Mouse (Mus musculus) Muller cell, postnatal 12 days (primary cell): ENCODE data around the gene Abca4.
A peak's percentile ranks its signal among the peaks of the same experiment; 100 is the strongest.
"Not testable (repeated sequence)": the region's sequence is repeated elsewhere in the genome, so short reads cannot be mapped to it uniquely, and the experiment has no call there.

Experiments used
- DNase-seq: peaks from one replicate; pipeline ENCODE4 v3.0.0-alpha.2; 2015; ENCODE audit errors: inconsistent ontology term

The Abca4 gene

DNA sequence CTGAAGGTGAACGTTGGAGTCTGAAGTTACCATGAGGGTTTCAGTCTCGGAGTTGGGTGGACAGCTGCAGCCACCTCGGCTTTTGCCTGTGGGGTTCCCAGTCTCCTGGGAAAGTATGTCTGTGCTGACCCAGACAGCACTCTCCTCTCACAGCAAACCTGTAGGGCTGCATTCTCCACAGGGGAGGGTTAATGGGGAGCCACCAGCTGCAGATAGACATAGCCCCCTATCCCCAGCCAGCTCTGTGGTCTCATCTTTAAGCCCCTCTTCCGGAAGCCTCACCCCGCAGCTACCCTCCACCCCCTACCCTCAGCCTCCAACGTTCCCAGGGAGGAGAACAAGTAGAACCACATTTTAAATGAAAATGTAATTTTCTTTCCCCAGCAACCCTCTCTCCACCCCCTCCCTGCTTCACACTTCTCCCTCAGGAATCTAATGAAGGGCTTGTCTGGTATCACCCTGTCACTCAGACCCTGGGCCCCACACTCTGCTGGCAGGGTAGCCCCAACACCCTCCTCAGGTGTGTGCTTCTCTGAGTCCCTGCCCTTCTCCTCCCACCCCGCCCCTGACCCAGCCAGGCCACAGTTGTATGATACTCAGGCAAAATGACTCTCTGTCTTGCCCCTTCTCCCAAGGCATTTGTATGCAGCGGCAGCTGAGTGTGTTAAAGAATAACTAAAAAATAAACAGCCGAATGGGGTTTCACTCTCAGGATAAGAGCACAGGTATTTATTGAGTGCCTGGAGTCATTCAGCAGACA, 14.4 kb downstream of the Abca4 start:
- DNase-seq, result no peak

DNA sequence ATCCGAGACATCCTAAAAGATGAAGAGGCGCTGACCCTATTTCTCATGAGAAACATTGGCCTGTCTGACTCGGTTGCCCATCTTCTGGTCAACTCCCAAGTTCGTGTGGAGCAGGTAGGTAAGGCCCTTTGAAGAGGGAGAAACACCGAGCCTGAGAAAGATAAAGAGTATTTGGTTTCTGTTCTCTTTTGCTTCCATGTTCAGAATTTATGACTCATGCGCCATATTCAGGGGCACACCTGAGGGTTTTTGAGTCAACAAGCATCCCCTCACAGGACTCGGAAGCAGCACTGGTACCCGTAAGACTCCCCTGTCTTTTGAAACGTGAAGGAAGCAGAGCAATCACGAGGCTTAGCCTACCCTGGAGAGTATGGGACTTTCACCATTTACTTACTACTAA, 18.3 kb downstream of the Abca4 start:
- no peak for DNase-seq

DNA sequence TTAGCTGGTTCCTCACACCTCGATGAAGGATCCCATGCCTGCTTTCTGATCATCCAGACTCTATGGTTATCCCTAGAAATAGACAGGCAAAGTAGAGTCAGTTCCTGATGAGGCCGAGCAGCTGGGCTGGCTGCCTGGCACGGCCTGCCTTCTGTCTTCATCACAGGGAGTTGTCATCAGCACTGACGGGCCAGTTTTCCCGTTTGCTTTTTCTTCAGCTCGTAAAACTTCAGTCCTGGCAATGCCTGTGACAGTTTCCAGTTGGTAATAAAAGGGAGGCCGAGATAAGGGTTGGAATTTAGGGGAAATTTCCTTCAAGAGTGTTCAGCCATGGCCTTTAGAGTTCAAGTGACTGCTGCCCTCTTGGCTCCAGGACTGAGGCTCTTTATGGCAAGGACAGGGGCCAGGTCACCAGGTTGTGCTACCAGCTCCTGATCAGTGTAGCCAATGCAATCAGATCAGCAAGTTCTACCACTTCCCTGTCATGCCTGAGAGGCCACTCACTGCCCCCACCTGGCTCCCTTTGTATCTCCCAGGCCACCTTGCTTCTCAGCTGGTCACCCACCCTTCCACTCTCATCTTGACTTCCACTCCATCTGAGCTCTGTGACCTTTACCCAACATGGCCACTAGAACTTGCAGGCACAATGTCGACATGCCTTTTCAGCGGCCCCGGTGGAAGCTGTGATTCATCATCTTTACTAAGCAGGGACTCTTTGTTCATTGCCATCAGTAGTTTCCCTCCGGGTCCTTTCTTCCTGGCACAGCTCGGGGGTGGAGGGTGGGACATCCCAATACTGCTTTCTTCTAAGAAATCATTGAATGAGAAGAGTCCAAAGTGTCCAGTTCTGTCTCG, 20.5 kb downstream of the Abca4 start:
- DNase-seq, result no peak

DNA sequence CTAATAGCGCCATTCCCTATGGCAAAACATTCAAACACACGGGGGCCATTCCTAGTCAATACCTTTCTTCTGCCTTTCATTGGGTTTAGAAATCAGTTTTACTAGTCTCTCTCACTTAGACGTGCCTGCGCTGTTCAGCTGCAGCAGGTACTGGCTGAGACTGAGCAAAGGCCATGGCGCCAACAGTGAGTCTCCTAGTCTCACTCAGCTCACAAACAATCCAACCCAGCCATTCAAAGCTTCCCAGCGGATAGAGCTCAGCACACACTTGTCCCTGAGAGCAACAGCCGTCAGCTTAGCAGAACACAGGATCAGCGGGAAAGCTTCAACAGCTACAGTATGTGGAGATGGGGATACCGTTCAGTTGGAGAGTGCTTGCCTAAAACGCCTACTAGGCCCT, 27.5 kb downstream of the Abca4 start:
- no peak for DNase-seq

DNA sequence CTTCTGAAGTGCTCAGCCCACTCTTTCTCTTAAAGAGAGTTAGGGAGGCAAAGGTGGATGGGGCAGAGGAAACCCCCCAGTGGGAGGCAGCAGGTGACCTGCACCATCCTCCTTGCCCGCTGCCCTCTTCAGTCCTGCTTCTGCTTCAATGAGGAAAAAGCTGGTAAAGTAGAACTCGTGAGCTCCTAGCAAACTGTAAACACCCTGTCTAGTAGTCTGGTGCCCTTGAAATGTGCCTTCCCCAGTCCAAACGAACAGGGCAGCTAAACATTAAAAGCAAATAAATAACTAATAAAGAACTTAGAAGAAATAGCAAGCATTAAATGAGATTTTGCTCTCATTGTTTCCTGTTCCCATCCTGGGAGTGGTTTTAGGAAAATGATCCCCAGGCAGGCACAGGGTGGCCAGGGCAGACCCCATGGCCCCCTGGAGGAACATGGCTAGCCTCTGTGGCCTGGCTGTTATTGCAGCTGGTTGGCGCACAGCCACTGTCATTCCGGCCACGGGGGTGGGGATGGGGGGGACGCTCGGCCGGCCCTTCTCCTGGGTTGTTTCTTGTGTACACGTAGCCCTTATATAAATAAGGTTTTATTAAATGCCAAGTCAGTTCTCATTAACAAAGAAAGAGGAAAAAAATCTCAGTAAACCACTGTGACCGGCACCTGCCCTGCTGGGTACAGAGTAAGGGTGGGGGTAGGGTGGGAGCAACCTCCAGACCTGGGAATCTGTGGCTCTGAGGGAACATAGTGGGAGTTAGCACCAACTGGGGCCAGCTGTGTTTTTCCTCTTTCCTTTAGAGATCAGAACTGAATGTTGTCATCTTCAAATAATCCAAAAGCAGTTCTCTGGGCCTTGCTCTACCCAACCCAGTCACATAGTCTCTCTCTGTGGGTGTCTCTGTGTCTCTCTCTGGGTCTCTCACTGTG, 28.7 kb downstream of the Abca4 start:
- DNase-seq, result no peak

DNA sequence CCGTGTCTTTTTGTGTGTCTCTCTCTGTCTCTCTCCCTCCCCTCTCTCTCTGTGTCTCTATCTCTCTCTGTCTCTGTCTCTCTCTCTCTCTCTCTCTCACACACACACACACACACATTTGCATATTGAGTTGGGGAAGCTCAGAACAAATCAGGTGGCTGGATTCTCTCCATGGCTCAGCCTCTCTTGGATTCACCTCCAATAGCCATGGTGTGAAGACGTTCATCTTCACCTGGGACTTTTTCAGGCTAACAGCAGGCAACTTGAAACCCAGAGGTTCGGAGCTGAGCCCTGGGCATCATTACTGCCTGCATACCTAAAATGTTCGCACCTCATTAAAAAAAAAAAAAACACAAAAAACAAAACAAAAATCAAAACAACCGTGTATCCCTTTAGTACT, 29.4 kb downstream of the Abca4 start:
- DNase-seq, result no peak

DNA sequence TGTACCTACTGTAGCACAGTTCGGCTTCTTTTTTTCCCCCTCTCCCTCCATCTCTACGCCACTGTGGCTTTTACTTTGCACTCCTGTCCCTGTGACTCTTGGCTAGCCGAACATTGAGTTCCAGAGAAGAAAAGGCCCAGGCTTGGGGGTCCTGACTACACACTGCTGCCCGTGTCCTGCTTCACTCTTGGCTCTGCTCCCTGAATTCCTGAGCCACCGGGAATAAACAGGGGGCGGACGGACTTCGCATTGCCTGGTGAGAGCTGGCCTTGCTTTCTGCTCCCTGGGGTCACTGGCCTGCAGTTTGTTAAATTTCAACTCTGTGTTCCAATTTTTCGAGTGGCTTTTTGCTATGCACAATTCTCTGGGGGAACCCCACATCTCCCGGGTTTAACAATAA, 30.1 kb downstream of the Abca4 start:
- DNase-seq, result peak; percentile 24

DNA sequence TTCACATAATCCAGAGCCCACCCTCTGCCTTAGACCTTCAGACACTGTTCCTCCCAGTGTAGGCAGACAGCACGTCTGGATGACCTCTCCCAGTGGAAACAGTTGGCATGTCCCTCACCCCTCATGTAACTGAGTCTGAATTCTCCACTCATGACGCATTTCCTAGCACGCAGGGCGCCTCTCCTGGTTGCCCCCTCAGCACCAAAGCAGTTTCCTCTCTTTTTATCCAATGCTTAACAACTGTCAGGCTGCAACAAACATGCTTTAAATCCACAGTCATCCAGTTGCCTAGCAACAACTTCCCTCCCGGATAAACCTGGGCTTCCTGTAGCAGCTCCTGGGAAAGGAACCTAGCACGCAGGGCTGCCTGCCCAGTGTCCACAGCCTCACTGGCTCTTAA, 33.9 kb downstream of the Abca4 start:
- peak; percentile 24 for DNase-seq

DNA sequence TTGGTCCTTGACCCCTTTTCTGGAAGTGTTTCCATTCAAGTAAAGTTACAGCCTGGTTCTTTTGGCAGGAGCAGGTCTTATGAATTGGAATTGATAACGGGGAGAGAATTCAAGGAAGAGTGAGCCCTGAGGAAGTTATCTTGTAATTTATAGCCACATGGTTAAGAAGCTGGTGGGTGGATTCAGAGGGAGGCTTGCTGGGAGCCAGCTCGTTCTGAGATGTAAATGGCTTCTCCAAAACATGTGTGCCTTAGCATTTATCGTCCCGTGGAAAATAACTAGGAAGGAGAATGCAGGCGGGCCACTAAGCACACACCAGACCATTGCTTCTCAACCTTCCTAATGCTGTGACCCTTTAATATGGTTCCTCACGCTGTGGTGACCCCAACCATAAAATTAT, 34.9 kb downstream of the Abca4 start:
- DNase-seq, result no peak

DNA sequence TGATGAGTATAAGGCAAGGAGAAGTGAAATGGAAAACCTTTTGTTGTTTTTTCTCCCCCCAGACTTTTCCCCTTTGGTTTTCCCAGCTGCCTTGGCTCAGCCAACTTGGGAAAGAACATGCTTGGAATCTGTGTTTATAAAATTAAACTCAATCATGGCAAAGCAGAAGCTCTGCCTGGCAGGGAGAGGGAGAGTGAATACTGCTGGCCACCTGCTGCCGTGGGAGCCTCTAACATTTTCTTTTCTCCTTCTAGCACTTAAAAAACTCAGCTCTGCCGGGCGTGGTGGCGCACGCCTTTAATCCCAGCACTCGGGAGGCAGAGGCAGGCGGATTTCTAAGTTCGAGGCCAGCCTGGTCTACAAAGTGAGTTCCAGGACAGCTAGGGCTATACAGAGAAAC, 37.4 kb downstream of the Abca4 start:
- DNase-seq, result not testable (repeated sequence)

DNA sequence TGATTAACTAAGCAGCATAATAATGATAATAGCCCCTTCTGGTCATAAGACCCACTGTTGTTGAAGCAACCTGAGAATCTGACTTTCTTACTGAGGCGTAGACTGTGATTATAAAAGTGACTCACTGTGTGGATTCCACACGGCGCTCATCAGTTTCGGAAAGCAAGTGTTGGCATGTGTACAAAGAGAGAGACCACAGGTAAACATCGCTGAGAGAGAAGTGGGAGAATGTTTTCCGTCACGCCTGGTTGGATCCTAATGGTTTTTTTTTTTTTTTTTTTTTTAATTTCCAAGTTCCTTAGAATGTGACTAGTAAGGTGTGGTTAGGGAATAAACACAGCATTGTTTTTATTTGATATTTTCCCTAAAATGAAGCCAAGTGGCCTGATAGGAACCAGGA, 38.1 kb downstream of the Abca4 start:
- DNase-seq, result no peak

DNA sequence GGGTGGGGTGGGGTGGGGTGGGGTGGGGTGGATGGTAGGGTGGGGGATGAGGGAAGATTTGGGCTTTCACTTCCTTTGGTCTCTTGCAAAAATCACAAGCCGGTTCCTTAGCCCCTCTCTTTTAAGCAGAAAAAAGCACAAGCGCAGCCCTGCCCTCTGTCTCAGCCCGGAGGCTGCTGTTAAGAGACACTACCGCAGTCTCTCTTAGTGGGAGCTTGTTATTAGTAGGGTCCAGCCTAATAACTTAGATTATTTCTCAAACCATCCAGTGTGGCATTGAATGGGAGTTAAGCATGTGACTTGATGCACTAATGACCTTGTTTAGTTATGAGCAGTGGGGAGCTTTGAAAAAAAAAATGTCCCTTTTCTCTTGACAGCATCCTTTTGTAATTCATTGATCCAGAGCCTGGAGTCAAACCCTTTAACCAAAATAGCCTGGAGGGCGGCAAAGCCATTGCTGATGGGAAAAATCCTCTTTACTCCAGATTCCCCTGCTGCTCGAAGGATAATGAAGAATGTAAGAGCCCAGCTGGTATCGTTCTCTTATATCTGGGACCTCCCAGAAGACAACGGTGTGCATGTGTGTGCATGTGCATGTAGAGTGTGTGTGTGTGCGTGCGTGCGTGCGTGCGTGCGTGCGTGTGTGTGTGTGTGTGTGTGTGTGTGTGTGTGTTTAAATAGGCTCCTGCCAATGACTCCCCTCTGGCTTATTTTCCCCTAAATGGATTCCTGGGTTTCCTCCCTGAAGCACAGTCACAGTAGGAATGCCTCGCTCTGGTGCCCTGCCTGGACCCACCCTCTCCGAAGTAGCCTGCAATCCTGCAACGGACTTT, 41.1 kb downstream of the Abca4 start:
- peak; percentile 43 for DNase-seq

DNA sequence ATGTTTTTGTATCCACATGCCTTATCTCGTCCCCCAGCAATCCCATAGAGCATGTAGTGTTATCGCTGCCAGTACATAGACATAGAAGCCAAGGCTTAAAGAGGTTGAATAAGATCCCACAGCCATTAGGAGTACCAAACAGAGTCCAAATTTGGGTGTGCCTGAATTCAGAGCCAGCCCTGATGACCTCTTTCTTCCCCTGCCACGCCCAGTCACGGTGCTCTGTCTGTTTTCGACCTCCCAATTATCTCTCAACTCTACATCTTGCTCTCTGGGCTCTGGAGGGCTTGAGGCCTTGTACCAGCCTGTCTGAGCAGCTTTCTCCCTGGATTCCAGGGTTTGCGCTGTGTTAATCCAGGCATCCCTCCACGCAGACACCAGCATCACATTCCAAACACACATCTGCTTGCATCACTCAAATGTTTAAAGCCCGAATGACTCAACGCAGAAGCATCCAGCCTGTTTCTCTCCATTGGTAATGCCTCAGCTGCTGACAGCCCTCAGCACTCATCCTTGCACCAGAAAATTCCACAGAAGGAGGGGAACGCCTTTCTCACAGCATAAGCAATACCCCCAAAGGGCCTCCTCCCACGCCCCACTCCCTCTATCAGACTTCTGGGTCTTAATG, 43.9 kb downstream of the Abca4 start:
- peak; percentile 85 for DNase-seq

DNA sequence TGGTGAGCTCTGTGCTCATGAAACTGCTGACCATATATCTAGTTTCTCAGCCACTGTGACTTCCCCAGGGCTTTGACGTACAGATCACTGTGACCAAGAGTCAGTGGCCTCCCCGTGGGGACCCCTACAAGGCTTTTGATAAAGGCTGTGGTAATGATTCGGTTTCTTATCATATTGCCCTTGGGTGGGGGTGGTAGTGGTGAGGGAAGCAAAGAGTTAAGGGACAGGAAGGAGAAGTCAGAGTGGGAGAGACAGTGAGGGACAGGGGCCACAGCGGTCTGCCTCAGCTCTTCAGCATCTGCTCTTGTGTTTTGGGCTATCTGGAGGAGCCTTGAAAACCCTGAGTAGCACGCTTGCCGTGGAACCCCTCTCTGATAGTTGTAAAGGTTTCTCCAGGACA, 46.1 kb downstream of the Abca4 start:
- no peak for DNase-seq

DNA sequence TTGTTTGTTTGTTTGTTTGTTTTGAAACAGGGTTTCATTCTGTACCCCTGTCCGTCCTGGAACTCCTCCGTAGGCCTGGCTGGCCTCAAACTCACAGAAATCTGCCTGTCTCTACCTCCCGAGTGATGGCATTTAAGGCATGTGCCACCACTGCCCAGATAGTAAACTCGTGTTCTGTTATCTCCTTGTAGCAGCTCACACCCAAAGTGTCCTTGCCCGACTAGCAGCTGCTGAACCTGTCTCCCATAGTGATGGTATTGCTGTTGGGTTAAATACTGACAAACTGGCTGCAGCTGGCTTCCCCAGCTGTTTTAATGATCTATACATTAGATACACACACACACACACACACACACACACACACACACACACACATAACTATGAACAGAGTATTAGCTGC, 55.5 kb downstream of the Abca4 start:
- DNase-seq, result no peak

DNA sequence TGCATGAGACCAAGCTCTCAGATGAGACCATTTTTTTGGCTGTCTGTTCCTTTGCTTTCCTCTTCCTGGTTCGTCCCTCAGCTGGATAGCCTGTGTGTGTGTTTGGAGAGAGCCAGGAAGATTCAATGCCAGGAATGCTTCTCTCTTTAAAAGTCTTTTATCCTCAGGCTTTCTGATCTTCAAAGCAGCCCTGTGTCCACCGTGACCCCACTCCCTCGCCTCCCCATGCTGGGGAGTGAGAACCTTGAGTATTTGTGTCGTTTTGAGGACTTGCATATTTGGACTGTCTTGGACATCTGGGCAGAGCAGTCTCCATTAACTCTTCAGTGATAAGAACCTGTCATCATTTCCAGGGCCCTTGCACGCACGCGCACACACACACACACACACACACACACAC, 57.8 kb downstream of the Abca4 start:
- DNase-seq, result no peak

DNA sequence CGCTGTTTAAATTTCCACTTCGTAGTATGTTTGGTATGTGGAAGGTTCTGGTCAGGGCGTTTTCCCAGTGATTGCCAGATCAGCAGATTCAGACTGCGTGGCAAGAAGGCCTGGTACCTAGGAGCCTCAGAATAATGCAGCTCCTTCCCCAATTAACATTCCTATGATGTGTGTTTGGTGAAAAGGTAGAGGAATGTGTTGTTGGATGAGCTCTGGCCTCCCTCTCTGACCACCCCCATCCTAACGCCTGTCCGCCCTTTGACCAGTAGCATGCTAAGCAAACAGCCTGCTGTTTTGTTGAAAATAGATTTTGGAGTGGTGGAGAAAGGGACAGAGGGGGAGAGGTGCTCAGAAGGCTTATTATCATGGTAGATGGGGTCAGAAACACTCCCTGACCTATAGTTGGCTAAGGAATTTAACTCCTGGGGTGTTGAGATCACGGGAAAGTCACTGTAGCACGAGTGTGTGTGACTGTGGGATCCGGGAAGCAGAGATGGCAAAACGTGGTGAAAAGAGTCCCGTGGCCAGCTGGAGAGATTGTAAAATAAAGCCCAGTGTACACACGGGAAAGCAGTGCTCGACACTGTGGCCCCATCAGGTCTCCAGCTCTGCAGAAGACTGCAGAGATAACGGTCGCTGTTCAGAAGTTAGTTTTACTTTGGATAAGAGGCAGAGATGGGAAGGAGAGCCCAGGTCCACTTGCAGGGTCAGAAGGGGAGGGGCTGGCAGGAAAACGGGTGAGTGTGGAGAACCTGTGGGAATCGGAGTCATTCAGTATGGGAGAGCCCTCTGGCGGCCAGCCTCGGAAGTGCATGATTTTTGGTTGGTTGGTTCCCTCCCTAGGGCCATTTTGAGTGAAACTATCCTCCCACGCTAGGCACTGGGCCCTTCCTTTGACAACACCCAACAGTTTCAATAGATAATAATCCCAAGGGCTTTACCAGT, 59.9 kb downstream of the Abca4 start:
- peak; percentile 81 for DNase-seq

DNA sequence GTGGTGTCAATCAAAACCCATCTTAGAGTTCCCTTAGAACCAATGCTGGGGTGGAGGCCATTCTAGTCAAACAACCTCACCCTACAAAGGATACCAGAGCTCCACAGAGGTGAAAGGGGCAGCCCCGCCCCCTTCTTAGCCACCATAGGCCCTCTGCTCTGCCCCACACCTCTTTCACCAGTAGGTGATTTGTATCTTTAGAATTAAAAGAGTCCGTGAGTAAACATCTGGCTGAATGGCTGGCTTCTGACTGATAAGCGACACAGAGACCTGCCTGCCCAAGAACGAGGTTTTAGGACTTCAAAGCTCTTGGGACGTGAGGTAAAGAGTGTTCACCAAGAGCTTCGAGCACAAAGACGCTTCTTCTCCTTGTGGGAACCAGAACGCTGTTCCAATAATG, 62.7 kb downstream of the Abca4 start:
- DNase-seq, result no peak

DNA sequence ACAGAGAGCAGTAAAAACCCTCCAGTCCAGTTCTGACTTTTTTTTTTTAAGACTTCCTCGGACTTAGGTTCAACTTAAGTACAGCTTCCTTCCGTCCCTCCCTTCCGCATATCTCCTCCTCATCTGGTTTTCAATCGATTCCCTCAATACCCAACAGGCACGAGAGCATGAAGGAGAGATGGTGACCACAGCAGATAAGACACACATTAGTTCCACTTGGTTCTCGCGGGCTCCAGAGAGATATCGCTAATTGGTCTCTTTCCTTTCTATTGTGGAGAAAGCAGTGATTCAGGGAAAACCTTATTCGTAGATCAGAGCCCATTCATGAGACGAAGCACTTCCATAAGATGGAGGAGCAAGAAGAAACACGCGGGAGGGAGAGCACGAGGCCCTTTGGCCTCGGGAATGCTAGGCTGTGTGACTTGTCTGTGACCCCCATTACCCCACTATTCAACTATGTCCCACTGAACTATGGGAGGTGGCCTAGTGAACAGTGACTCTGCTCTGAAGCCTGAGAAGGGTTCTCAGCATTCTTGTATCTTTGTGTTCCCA, 63.5 kb downstream of the Abca4 start:
- DNase-seq, result no peak
